Mouse (Mus musculus) right cerebral cortex, adult 18-20 months (tissue): ENCODE results near the gene Dus1l.
"Not testable (repeated sequence)": the region's sequence is repeated elsewhere in the genome, so short reads cannot be mapped to it uniquely, and the experiment has no call there.

Experiments used
- DNase-seq: peaks from one replicate; pipeline ENCODE4 v3.0.0; 2022; ENCODE audit warnings: mixed read lengths

The Dus1l gene

GRCm38 (mm10) chr11:120818251-120818650 lies 22.0 kb upstream of the Dus1l start:
- DNase-seq = no peak

DNA sequence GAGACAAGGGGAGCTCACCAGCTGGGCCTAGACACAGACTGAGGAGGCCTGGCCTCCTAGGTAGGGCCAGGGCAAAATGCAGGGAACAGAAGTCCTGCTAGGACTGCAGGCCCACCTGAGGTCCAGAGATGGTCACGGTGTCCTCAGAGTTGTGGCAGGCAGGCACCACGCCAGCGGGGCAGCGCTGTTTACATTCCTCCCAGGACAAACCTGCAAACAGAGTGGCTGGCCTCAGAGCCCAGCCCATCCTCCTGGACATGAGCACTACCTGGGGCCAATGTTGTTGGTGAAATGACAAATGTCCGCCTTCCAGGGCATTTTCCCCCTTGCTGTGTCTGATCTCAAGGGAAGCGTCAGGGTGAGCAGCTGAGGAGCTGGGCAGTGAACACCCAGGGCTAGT lies 21.2 kb upstream of the Dus1l start:
- DNase-seq = no peak

- DNase-seq = peak; percentile 48
Measured at GRCm38 (mm10) chr11:120812068-120812467, 15.9 kb upstream of the Dus1l start.

GRCm38 (mm10) chr11:120808010-120808409 lies 11.8 kb upstream of the Dus1l start:
- DNase-seq = no peak

GRCm38 (mm10) chr11:120805375-120806298 lies 9.4 kb upstream of the Dus1l start:
- DNase-seq = no peak

DNA sequence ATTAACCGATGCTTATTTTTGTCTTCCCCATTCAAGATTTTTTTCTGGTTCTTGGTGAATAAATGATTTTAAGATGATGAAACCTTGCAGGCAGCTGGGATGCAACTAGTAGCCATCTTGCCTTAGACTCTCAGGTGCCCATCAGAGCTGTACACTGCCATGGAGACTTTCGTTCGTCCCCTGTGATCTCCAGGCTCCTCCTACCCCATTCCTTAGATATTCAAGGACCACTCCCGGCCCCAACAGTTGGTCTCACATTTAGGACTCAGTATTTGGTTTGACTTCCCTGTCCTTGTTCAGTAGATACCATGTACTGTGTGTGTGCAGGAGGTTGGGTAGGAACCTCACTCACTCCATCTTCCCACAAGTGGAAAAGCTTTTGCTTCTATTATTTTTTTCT lies 8.6 kb upstream of the Dus1l start:
- DNase-seq = no peak

GRCm38 (mm10) chr11:120804274-120804673 lies 8.1 kb upstream of the Dus1l start:
- no peak for DNase-seq

DNA sequence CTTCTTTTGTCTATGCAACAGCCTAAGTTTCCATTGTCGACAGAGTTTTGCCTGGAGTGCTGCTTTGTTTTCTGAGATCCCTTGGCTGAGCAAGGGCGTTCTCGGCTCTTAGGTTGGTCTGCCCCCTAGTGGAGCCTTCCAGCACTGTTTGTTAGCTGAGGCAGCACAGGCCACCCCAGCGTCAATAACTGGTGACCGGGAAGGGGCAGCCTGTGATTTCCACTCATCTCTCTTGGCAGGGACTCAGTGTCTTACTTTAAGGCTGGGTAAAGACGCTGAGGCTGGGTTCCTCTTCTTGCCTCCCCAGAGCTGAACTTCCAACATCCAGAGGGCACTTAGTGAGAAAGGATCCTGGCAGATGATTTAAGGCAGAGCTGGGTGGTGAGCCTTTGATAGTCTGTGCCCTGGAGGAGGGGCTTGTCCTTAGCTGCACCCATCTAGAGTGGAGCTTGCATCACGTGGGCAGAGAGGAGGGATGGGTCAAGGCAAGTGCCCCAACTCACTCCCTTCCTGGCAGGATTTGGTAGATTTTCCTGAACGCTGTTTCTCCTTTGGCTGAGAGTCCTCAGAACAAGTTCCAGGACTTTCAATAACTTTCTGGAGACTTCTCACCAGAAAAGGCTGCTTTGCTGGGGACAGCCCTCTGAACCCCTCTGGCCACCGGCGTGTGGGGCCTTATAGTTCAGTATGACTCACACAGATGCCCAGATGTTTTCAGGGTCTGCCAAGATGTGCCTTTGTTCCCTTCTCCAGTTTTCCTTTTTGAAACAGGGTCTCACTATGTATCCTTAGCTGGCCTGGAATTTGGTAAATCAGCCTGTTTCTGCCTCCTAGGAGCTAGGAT lies 4.1 kb upstream of the Dus1l start:
- peak; percentile 75 for DNase-seq

DNA sequence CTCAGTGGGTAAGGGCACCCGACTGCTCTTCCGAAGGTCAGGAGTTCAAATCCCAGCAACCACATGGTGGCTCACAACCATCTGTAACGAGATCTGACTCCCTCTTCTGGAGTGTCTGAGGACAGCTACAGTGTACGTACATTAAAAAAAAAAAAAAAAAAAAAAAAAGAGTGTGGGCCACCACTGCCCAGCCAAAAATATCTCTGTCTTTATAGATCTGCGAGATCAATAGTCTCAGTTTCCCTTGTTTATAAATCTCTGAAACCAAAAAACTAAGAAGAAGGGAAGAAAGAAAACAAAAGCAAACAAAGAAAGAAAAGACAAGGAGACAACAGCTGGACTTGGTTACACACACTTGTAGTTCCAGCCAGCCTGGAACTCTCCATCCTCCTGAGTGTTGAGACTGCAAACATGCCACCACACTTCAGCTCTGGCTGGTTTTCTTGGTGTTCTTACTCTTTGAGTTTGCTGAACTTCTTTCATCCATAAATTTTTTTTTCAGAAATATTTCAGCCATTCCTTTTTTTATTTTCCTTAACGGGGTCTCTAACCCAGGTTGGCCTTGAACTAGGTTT lies 3.2 kb upstream of the Dus1l start:
- no peak for DNase-seq

- DNase-seq = no peak
Measured at GRCm38 (mm10) chr11:120798244-120798643, 2.0 kb upstream of the Dus1l start.

GRCm38 (mm10) chr11:120796614-120796946 lies 377 bp upstream of the Dus1l start:
- DNase-seq = no peak

- DNase-seq = no peak
Measured at GRCm38 (mm10) chr11:120792652-120793051, 3.6 kb downstream of the Dus1l start.

GRCm38 (mm10) chr11:120789810-120790209 lies 6.4 kb downstream of the Dus1l start:
- no peak for DNase-seq

GRCm38 (mm10) chr11:120789355-120789754 lies 6.8 kb downstream of the Dus1l start:
- DNase-seq = no peak

DNA sequence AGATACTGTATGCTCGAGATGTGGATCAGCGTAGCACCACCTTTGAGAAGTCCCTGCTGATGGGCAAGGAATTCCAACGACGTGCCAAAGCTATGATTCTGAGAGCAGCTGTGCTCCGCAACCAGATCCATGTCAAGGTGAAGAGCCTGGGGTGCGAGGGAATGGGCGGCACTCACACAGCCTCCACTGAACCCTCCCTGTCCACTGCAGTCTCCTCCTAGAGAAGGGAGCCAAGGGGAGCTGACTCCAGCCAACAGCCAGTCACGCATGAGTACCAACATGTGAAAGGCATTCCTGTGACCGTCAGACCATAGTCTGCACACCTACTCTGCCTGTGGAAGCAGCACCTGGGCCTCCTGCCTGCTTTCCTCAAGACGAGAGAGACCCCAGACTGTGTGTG lies 7.7 kb downstream of the Dus1l start:
- DNase-seq = not testable (repeated sequence)

- no peak for DNase-seq
Measured at GRCm38 (mm10) chr11:120785145-120785544, 11.1 kb downstream of the Dus1l start.

DNA sequence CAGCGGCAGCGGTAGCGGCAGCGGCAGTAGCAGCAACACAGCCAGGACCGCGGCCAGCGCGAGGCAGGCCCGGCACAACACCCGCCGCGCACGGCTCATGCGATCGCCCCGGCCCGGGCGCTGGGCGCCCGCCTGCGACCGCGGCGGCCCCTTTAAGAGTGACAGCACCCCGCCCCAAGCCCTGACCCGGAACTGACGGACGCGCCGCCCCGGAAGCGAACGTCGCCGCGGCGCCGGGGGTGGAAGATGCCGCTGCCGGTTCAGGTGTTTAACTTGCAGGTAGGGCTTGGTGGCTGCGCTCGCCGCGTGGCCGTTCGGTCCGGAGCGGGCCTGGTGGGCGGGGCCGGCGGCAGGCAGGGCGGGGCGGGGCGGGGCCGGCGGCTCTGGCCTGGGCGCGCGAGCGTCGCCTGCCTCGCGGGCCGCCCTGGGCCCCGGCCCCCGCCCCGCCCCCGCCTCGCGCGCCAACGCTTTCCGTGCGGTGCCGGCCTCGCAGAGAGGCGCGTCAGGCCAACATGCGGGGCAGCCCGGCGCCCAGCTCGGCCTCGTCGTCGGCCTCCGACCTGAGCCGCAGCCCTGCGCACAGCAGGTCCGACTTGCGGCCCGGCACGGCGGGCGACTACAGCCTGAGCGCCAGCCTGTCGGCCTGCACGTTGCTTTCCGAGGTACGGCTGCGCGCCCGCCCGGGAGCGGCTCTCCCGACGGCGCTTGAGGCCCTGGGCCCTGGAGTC lies 12.0 kb downstream of the Dus1l start, which contains the start of the genes Rfng and Gps1:
Rfng (minus strand) TSS at position 144 of the 728 bp plus-strand sequence.
Gps1 (plus strand) TSS at position 209 of the 728 bp plus-strand sequence.
- peak; percentile 88 for DNase-seq

GRCm38 (mm10) chr11:120783426-120784063 lies 12.7 kb downstream of the Dus1l start:
- no peak for DNase-seq

GRCm38 (mm10) chr11:120781361-120781760 lies 14.8 kb downstream of the Dus1l start:
- DNase-seq = not testable (repeated sequence)

DNA sequence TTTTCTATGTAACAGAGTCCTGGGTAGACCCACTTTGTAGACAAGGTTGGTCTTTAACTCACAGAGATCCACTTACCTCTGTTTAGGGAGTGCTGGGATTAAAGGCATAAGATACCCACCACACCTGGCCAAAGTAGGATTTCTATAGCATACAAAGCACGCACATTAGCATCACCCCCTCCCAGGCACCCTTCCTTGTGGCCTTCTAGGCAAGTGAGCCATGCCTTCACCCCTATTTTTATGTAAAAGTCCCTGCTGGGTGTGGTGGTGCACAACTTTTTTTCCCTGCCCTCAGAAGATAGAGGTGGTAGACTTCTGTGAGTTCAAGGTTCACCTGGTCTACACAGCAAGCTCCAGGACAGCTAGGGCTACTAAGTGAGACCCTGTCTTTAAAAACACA lies 16.3 kb downstream of the Dus1l start:
- no peak for DNase-seq

- DNase-seq = no peak
Measured at GRCm38 (mm10) chr11:120777123-120777522, 19.1 kb downstream of the Dus1l start.
